Mouse (Mus musculus) megakaryocyte-erythroid progenitor cell, adult 5-6 weeks (primary cell): ENCODE results near the gene Snap47. TPM values are rescaled to one million over a fixed set of nuclear protein-coding genes. Genes with fewer than 3 reads are reported as not detected.

Experiments
- ATAC-seq: replicated peaks from 2 replicates; pipeline ENCODE4 v1.8.0; 2016; ENCODE audit warnings: mild to moderate bottlenecking, inconsistent platforms; ENCODE audit not compliant: severe bottlenecking, poor library complexity, low FRiP score, low TSS enrichment
- total RNA-seq, 2 experiments: library from RNA; stranded (forward) in 1 of 2; stranded (reverse) in 1 of 2; fragments of 200-1000, 215-1000 nt in 1 of 2; fragments of >200 nt in 1 of 2; fragmentation: Nextera tagmentation in 1 of 2; gene quantifications; 2 replicates each; pipeline ENCODE4 v1.2.3; 2014 to 2017

The Snap47 gene
- total RNA-seq, 2 experiments from 2014 or later, result 8.7 to 9.0 TPM

DNA sequence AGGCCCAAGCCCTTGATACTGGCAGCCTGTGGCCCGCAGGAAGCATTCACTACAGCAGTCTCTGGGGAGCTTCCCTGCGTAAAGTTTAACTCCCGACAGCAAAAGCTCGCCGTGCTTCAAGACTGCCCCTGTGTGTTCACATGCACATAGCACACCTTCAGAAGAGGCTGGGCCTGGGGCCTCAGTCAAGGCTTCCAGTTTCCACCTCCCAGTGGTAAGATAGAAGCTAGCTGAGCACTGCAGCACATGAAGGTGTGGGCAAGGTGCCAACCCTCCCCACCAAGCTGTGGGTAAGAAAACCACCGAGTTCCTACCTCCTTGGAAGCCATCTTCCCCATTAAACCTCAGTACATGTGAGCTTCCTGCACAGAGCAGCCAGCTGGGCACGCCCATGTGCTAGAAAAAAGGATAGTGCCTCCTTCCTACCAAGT, 25.3 kb downstream of the Snap47 start:
- peak; percentile 41; the same call in 1 of the 2 replicates for ATAC-seq

DNA sequence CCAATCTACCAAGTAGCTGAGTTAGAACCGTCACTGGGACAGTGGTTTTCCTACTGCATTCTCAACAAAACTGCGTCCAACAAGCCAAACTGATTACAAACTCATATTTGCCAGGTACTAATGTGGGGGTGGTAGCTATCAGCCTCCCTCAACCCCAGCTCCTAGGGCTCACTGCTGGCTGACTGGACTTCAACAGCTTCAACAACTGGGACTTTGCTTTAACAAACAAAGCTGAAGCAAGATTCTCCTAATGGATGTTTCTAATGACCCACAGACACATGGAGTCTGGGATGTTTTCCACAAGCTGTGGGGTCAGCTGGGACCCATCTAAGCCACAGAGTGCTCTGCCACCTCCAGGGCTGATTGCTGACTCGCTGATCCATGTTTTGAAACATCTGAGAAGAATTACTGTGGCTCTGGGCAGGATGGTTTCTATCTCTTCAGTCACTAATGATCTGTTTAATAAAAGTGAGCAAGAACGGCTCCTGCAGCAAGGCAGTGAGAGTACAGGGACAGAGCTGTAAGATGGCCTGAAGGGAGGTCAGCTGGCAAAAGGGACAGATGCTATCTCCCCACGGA, 27.9 kb downstream of the Snap47 start:
- ATAC-seq, result no peak

DNA sequence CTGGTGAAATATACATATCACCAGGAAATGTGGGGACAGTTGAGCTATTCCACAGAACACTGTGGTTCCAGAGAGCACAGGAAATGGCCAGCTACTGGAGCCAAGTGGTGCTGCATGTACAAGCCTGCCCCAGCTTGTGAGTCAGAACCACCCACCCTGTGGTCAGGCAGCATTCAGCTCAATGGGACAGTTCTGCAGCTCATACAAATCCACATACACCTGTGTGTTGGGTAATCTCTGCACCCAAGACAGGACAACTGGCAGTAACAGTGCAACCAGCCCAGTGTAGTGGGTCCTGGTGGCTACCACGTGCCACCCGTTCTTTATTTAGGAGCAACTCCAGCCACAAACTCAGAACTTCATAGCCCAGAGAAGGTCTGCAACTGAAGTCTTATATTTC, 29.0 kb downstream of the Snap47 start:
- no peak for ATAC-seq

DNA sequence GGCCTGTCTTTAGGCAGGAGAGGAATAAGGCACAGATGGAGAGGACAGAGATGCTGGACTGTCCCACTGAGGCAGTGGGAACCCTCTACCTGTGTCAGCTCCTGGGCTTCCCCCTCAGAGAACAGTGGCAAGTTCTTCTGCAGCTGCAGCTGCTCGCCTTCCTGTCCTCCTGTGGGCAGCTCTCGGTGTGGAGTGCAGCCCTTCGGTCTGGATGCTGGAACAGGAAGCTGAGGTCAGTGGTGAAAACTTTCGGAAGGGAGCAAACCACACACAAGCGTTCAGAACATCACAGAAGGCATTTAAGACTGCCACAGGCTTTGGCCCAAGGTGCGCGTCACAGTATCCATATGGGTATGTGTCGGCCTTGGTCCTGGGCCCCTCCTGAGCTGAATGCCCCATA, 29.6 kb downstream of the Snap47 start:
- ATAC-seq, result no peak

DNA sequence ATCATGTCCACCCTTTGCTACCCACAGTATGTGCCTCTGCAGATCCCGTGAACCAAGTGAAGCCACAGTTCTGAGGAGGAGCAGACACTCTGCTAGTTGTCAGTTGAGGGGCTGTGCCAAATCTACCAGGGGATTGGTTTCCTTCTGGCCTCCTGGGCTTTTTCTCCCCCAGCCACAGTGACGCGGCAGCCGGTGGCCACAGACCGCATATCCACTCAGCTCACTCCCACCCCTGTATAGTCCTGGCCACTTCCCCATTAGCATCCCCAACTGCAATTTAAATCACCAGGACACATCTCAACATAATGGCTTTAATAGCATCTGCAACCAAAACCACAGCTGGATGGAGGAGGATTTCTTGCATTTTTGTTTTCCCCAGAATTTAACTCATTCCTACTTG, 32.3 kb downstream of the Snap47 start:
- peak; percentile 55 for ATAC-seq

DNA sequence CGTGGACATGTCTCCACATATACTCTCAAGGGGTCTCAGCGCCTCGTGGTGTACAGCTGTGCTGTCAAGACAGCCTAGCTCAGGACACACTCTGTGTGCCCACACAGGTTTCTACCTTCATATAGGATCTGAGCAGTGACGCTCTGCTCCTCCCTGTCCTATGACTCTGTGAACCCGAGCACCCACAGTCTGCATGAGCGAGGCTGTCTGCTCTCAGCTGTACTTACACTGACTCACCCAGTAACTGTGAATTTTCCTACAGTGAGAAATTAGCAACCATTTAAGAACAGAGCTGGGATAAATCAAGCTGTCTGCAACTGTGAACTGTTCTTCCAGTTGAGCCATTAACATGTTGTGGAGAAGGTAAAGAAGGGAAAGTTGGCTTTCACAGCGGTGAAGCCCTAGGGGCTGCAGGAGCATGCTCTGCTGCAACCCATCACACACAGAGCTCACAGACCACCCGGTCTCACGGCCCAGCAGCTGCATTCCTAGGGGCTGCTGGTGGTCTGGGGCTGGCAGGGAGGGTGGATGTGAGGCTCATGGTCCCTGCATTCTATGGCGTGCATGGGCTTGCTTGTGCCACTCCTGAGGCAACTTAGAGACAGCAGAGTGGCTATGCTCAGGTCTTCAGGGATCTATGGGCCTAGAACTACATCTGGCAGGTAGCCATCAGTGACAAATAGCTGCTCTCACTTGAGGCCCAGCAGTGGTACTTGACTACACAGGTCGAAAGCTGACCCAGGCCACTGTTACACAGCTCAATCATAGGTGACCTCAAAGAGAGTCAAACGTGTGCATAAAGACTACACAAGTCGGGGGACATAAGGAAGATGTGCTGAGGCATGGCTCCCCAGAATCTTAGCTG, 37.8 kb downstream of the Snap47 start:
- ATAC-seq, result no peak

DNA sequence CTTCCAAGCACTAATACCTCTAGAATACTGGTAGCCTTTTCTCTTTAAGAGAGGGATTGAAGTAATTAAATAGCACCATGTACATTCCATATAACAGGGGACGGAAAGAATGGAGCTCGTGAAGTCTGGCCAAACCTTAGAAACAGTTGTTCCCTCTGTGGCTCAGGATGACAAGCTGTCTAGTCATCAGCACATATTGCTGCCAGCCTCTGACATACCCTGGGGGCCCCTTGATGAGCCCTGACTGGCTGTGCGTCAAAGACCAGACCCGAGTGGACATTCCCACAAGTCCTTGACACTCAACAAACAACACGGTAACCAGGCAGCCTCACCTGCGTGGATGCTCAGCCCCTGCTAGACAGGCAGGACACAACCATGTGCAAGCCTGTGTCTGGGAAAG, 38.9 kb downstream of the Snap47 start:
- ATAC-seq, result no peak

DNA sequence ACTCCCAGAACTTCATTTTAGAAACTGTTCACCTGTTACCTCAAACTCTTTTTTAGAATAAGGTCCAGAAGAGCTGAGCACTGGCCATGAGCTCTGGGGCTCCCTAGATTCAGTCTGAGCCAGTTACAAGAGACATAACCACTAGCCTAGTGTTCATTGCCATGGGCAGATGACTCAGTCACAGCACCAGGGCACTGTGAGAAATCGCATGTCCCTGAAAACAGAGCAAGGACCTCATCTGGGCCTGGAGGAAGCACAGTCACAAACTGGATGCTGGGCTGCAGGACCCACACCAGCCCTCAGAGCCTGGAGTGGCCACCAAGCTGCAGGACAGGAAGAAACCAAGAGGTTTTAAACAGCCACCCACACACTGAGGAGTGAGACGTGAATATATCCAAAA, 40.1 kb downstream of the Snap47 start:
- ATAC-seq, result no peak

DNA sequence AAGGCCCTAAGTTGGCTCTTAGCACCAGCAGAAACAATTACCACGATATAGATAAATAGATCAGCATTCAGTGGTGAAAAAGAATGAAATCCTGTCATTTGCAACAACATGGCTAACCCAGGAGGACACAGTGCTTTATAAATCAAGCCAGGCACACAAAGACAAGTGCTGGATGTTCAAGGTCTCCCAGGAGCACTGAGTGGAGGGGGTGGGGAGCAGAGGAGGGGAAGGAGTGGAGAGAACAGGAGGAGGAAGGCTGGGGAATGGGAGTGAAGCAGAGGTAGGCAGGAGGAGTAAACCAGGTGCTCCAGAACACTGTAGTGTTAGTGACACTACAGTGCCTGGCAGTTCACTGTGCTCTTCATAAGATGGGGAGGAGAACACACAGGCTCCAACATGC, 45.2 kb downstream of the Snap47 start:
- ATAC-seq, result no peak

DNA sequence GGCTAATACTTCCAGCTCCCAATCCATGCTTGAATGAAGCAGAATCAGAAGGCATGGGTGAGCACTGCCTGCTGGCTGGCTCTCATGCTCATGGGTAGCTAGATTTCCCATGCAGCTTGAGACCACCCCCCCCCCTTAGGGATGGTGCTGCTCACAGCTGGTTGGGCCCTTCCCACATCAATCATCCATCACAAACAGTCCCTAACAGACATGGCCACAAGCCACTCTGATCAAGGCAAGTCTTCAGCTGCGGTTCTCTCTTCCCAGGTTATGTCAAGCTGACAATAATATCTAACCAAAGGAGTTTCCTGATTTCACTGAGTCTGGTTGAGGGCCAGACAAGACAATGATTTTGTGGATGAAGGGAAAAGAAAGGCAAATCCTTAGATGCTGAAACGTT, 50.1 kb downstream of the Snap47 start:
- no peak for ATAC-seq

DNA sequence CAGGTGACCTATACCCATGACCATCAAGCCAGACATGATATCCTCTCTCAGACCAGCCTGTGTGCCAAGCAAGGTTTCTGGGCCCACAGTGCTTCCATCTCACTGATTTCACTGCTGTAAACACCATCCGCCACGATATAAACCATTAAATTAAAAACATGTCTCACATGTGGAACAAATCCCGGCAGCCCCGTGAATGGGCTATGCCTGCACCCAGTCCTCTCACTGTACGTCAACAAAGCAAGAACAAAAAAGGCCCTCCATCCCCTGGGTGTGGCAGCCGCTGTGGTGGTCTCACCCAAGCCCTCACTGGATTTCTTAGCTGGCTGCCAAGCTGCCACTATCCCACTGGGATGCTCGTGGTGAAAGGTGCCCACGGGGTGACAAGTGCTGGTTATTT, 51.2 kb downstream of the Snap47 start:
- no peak for ATAC-seq

DNA sequence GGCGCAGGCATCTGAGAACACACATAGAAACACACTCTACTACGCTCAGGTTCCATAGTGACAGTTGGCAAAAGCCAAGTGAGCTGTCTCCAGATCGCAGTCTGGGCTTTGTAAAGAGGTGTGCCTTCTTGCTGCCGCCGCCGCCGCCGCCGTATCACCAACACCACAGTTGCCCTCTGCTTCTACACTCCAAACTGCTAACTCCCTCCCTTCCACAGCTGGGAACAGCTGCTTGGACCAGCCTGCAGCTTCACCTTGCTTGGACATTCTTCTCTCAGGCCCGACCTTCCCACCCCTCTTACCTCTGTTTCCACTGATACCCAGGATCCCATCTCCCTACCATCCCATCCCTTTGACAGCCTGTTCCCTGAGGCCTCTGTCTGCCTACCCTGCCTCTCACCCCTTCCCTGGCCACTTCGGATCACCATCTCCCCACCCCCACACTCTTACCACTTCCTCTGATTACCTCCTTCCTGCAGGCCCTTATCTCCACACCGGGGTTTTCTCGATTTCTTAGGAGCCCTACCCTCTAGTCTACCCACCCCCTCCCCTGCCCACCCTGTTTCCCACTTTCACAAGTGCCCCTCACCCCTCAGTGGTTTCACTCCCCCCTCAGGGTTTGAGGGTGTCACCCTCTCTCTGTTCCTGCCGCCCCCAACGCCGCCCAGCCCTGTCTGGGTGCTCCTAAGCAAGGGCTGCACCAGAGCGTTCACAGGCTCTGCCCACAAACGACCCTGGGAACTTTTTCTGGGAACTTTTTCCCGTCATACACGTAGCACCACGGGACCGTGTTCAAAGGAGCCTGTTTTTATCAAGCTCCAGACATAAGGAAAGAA, 53.2 kb downstream of the Snap47 start:
- ATAC-seq, result peak; percentile 74

DNA sequence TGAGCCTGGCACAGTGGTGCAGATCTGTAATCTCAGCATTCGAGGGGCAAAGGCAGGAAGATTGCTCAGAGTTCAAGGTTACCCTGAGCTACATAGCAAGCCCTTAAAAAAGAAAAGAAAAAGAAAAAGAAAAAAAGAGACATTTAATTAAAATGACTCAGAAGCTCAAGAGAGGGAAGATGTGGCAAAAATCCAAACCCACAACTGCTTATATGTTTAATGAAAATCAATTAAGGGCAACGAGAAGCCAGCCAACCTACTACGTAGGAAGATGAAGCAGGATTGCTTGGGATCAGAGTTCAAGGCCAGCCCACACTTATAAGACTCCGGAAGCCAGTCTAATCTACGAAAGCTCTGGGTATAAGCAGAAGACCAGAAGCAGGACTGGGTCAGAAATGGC, 56.5 kb downstream of the Snap47 start:
- no peak for ATAC-seq

DNA sequence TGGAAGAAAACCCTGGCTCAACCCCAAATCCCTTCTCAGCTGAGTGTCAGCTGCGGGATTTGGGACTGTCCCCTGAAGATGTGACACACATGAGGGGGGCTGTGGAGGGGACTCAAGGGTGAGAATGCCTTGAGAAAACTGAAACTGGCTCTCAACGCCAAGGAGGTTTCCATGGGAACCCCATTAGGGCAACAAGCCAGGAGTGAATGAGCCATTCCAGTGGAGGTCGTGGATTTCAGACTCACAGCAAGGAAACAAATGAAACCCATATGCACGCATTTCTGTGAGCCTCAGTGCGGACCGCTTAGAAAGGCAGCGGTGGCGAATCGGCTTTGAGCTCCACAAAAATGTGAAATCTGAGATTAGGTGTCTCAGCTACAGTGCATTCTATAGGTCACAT, 57.4 kb downstream of the Snap47 start:
- ATAC-seq, result no peak

DNA sequence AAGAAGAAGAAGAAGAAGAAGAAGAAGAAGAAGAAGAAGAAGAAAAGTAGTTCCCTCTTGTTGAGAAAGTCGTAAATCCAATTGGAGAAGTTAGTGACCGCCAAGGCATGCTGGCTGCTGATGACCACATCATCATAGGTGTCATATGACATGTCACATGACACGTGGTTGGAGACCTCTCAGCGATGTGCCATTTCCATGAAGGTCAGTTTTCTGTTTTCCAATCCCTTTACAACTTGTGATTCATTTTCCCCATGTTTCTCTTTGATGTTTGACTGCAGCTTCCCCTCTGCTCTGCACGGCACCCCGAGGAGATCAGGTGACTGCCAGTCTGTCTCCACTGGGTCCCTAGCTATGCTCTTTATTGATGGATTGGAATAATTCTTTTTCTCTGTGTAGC, 58.7 kb downstream of the Snap47 start:
- ATAC-seq, result no peak

DNA sequence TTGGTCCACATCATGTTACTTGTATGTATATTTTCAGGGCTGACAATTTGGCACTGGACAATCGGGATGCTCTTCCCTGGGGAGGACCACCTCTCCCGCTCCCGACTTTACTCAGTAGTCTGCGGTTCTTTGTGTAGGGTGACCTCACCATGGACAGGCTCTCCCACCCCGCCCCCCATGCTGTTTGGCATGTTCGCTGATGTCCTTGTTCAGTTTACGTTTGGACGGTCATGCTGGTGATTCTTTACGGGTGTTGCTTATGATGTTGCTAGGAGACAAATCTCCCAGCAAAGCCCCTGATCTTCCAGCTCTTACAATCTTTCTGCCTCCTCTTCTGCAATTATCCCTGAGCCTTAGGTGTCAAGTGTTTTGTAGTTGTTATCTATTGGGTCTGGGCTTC, 60.5 kb downstream of the Snap47 start:
- no peak for ATAC-seq

DNA sequence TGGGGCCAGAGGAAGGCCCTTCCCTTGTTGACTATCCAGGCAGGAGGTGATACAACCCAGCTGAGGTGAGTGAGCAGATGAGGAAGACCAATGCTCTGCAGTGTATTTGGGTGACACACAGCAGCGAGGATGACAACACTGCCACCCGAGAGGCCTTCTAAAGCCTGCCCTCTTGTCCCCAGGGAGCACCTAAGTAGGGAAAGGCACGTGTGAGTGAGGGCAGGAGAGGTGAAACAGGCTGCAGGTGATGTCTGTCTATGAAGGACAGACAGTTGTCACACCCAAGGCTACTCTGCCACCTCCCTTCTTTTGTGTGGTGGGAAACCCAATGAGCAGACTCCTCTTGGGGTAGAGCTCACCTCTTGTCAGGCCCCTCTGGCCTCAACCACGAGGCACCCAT, 61.4 kb downstream of the Snap47 start:
- ATAC-seq, result no peak

DNA sequence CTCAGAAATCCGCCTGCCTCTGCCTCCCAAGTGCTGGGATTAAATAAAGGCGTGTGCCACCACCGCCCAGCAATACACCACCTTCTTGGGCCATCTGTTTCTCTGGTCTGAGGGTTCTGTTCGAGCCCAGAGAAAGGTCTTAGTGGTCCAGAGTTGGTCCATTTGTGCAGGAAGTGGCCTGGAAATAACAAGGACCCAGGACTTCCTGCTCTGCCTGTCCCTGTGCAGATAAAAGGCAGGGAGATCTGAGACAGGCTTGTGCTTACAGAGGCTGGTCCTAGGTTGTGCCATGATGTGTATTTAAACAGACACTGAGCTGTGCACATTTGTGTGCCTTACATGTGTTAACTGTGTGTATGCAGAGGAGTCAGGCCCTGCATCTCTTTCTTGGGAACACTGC, 62.2 kb downstream of the Snap47 start:
- ATAC-seq, result no peak

DNA sequence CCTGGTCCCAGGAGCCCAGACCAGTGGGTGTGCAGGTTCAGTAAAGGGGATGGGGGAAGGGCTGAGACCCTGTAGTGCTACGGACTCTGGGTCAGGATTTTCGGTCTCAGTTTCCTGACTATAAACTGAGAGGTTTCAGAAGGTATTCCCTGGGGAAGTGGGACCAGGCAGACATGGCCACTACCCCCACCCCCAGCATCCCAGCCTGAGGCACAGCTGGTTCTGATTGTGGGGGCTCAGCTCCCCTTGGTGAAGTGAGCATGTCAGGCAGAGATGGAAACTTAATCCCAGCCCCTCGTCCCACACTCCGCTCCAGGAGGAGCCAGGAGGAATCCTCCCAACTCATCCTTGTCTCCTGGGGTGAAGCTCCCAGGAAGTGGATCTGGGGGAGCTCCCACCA, 63.5 kb downstream of the Snap47 start:
- ATAC-seq, result no peak

DNA sequence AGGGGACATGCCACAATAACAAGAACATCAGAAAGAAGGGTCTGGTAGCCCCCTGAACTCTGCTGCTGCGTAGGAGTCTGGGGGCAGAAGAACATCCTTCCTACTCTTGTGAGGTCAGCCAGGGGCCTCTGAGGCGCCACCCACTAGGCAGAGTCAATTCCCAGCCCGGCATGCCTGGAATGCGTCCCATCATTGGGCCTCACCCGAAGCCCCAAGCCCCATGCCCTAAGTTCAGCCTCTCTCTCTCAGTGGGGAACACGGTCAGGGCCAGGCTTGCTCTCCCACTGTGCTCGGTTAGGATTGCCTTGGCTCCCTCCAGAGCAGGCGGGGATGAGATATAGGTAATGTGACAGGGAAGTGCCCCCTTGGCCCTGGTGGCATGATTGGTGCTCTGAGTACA, 65.9 kb downstream of the Snap47 start:
- ATAC-seq, result 0 out of 2 replicates have a peak, but pooled peaks have one; percentile 12
